Mouse (Mus musculus) thymus, postnatal 0 days (tissue): Measurements from ENCODE around the gene Lgi4. TPM values are rescaled to one million over a fixed set of nuclear protein-coding genes. Genes with fewer than 3 reads are reported as not detected.

Experiments
- DNase-seq: peaks from one replicate; pipeline ENCODE4 v3.0.0-alpha.2; 2015; ENCODE audit warnings: low spot score
- polyA plus RNA-seq: library from polyadenylated mRNA; unstranded; fragments of >200 nt; fragmentation: Nextera tagmentation; extraction: Ambion mirVana; gene quantifications from 2 replicates; pipeline ENCODE4 v1.2.1, GENCODE M21; 2015

Gene Lgi4
- polyA plus RNA-seq, 1 experiment from 2014 or later, result 0.14 TPM

- DNase-seq, result no peak
Measured at GRCm38 (mm10) chr7:31076492-31076891, 17.4 kb downstream of the Lgi4 start, which contains the start of gene Fxyd3. Fxyd3 (minus strand) TSS chr7:31076704.

GRCm38 (mm10) chr7:31077470-31077869 is 18.3 kb downstream of the Lgi4 start:
- DNase-seq, result no peak

DNA sequence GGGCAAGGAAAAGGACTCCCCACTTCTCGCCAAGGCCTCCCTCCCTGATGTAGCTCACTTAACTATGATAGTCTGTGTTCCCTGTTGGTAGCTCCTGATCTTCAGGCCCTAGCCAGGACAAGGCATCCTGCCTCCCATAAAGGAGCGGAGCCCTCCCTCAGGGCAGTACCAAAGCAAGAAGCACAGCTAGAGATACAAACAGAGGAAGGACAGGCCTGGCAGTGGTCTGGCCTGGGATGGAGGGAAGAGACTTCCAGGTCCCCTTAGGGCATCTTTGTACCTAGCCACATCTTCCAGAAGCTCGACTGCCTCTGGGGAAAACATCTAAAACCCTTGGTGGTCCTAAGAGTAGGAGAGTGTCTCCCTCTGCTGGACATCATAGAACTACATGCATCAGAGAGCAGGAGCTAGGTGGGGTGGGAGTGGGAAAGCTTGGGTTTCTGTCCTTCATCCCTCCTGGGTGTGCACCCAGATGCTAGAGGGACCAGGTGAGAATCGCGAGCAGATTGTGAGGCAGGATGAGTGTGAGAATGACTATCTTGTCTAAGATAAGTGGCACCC is 18.8 kb downstream of the Lgi4 start:
- peak; percentile 54 for DNase-seq

GRCm38 (mm10) chr7:31079670-31080069 is 20.5 kb downstream of the Lgi4 start:
- DNase-seq, result no peak

GRCm38 (mm10) chr7:31080611-31081010 is 21.5 kb downstream of the Lgi4 start:
- no peak for DNase-seq

DNA sequence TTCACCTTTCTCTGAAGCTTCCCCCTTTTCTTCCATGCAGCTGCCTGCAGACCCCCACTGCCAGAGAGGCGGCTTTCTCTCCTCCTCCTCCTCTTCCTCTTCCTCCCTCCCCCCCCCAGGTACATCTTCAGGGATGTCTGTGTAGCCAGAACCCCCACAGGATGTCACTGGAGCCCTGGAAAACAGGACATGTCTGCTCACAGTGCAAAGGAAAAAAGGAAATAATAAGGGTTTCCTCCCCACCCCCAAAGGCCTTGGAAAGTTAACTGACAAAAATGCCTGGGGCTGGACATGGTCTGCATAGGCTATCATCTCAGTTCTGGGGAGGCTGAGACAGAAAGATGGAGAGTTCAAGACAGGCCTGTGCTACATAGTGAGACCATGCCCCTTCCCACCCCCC is 22.0 kb downstream of the Lgi4 start:
- no peak for DNase-seq

- DNase-seq, result no peak
Measured at GRCm38 (mm10) chr7:31082106-31082505, 23.0 kb downstream of the Lgi4 start.

GRCm38 (mm10) chr7:31082831-31083588 is 23.9 kb downstream of the Lgi4 start:
- DNase-seq, result no peak

GRCm38 (mm10) chr7:31084140-31084539 is 25.0 kb downstream of the Lgi4 start:
- no peak for DNase-seq

- DNase-seq, result no peak
Measured at GRCm38 (mm10) chr7:31085171-31085570, 26.0 kb downstream of the Lgi4 start.

- no peak for DNase-seq
Measured at GRCm38 (mm10) chr7:31086175-31086755, 27.1 kb downstream of the Lgi4 start.

- peak; percentile 23 for DNase-seq
Measured at GRCm38 (mm10) chr7:31087262-31087661, 28.1 kb downstream of the Lgi4 start.

DNA sequence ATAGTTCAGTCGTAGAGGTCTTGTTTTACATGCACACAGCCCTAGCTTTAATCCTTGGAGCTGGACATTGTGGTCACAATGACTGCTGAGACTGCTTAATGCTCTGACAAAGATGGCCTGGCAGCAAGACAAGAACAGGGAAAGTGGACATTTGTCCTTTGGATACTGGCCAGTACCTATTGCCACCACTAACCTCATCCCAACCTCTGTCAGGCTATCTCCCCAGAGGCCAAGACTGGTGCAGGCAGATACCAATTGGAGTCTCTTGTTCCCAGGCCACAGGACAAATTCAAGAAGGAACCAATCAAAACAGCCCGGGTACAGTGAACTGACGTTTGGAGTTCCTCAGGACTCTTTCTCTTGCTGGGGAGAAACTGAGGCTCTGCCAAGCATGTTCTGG is 29.1 kb downstream of the Lgi4 start:
- no peak for DNase-seq

GRCm38 (mm10) chr7:31089721-31090120 is 30.6 kb downstream of the Lgi4 start:
- DNase-seq, result peak; percentile 61

- peak; percentile 61 for DNase-seq
Measured at GRCm38 (mm10) chr7:31094774-31095501, 35.8 kb downstream of the Lgi4 start.

DNA sequence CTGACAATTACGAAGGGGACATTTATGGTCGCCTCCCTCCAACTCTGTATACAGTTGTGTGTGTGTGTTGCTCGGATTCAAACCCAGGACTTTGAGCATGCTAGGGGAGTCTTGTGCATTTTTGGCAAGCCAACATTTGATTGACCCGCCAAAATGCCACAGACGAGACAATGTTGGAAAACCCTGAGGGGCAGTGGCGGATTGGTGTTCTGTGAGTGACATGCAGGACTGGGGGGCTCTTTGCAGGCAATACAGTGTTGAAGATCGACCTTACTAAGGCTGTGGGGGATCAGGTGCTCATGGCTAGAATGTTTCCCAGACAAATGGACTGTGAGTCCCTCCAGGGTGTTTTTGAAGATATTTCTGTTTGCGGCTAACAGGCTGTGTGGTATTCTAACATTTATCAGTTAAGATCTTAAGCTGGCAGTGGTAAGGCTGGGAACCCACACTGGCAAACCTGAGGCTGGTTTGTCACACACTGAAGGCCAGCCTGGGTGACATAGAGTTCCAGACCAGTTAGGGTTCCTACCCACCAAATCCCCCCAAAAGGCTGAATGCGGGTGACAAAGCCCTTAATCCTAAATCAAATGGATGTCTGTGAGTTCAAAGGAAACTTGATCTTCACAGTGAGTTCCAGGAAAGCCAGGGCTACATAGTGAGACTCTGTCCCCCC is 37.9 kb downstream of the Lgi4 start:
- no peak for DNase-seq

DNA sequence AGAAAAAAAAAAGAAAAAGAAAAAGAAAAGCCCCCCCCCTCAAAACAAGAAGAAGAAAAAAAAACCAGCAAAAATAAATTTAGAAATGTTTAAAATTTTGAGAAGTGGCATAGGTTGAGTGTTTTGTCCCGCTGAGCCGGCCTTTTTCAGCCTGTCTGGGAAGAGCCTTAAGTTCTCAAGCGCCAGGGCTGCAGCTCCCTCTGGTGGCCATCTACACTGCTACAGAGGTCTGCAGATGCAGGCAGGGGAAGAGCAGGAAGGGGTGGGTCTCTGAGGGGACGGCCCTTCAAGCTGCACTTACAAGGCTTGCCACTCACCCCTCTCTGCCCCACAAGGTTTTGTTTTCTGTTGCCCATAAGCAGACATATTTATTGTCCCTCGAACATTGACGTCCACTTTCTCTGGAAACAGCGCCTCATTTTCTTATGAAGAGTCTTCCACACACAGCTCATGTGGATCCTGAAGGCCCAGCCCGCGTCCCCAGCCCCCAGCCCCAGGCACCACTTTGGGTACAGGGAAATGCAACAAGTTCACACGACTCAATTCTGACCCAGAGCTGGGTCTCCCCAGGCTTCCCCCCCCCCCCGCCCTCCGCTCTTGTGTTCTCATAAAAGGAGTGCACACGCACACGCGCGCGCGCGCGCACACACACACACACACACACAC is 38.6 kb downstream of the Lgi4 start:
- DNase-seq, result peak; percentile 93

DNA sequence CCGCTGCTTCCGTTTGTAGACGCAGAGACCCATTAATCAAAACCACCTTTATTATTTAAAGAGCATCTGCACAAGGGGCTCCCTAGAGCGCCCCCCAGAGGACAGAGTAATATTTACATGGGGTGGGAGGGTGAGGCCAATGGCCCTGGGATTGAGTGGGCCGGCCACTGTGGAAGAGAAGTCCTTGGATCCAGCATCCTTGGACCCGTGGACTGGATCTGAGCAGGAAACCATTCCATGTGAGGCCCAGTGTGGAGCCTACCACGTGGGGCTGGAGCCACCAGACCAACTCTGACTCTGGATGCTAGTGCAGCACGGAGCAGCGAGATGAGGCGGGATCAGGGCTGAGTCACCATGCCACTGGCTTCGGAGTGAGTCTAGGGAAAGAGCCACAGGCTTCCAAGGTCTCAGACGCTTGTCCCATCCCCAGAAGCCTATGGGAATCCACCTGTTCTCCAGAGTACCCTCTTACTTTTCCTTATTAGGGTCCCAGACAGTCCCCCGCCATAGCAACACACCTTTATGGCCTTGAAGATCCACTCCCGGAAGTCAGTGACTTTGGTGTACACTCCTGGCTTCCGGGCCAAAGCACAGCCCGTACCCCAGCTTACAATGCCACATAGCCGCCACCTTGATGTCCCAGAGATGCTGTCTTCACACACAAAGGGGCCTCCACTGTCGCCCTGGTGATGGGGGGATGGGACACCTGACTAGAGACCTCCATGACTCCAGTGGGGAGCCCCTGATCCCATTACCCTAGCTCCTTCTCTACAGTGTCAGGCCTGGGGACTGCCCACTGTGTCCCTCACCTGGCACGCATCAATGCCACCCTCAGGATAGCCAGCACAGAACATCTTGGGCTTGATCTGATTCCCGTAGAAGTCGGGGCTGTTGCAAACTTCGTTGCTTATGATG is 39.8 kb downstream of the Lgi4 start:
- no peak for DNase-seq

GRCm38 (mm10) chr7:31099612-31099982 is 40.5 kb downstream of the Lgi4 start:
- DNase-seq, result no peak

DNA sequence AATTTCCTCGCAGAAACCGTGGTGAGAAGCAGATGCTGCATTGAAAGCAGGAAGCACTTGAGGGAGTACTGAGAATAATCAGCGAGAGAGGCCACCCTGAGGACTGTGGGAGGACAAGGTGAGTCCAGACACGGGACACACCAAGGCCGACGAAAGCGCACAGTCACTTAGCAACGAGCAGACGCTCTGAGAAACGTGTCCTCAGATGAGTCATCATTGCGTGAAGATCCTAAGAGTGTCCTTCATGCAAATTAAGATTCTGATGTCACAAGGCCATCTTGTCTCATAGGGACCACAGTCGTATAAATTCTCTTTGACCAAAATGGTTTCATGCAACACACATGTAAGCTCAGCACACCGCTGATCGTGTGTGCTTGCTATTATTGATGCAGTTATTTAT is 41.6 kb downstream of the Lgi4 start:
- DNase-seq, result no peak
